ENCODE assay signal across 35 mouse cellular contexts in the genomic region with DNA sequence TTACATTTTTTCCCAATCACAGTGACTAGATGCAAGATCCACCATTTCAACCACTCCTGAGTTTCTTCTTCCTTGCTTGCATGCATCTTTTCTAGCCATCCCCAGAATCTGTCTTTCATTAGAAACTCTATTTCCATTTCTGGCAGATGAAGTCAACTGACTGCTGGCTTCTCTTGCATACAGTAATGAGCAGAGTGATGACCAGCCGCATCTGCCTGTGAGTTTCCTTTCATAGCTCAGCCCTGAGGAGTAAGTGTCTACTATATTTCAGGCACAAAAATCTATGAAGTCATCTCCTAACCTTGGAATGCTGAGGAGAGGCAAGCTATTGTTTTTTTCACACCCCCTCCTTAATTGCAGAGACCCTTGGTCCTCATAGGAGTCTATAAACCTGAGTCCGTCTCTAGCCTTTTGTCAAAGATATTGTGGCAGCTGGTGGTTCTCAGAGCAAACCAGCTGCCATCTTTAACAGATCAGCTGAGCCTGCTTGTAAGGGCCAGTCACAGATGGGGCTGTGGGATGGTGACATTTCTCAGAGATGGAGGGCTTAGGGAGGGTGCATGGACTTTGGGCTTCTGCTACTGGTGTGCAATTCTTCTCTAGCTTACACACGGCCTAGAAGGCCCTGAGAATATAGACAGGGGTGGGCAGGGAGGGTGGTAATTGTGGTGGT. TPM values are rescaled to one million over a fixed set of nuclear protein-coding genes. Genes with fewer than 3 reads are reported as not detected.
DNase-seq lines count a peak whose midpoint lies in the region; ATAC-seq and TF ChIP-seq lines count a peak whose summit lies in the region.
"Had no signal": no experiment of that assay in that cellular context is flagged by ENCODE, and none has a peak within 500 bp of the region (broad histone marks: within the 10 kb centered on the region; RNA-seq: fewer than 3 reads in every experiment).

No protein-coding gene starts in this region.

- no peaks in the 10 kb centered on the region for H3K9me3 ChIP-seq in hindbrain, postnatal 0 days (ENCODE audit: low read length)
- no peaks in the 10 kb centered on the region for H3K9me3 ChIP-seq in intestine, postnatal 0 days (ENCODE audit: control insufficient read depth)
- H3K9me3 ChIP-seq: embryonic facial prominence, embryonic 12.5 days; forebrain, embryonic 15.5 days; G1E; heart, embryonic 10.5 days; hindbrain, embryonic 15.5 days; kidney, embryonic 15.5 days had no signal

- no peak for TF ChIP-seq CTCF in hindbrain, postnatal 0 days (IDR thresholded peaks at IDR 0.05; ENCODE audit: low read depth)
- no peak for TF ChIP-seq CTCF in intestine, postnatal 0 days (IDR thresholded peaks at IDR 0.05; ENCODE audit: low read depth)

- H3K4me3 ChIP-seq in hindbrain, postnatal 0 days (ENCODE audit: low read length) = no peak overlapping the region
- H3K4me3 ChIP-seq in intestine, postnatal 0 days (ENCODE audit: low read depth, low read length) = no peak overlapping the region
- H3K4me3 ChIP-seq: embryonic facial prominence, embryonic 12.5 days; forebrain, embryonic 15.5 days; heart, embryonic 10.5 days; hindbrain, embryonic 15.5 days; kidney, embryonic 15.5 days had no signal

- intact Hi-C loops in left cerebral cortex, postnatal 14 days (cut with DNase I) = no loop called here

- H3K27me3 ChIP-seq in hindbrain, postnatal 0 days (ENCODE audit: insufficient read depth, low read length) = no peaks in the 10 kb centered on the region
- no peaks in the 10 kb centered on the region for H3K27me3 ChIP-seq in intestine, postnatal 0 days (replicated peaks; ENCODE audit: control insufficient read depth, insufficient read depth, low read length)
- H3K27me3 ChIP-seq: CH12.LX; embryonic facial prominence, embryonic 12.5 days; forebrain, embryonic 15.5 days; hindbrain, embryonic 15.5 days; kidney, embryonic 15.5 days had no signal

- H3K27ac ChIP-seq in hindbrain, postnatal 0 days = no peak overlapping the region
- no peak overlapping the region for H3K27ac ChIP-seq in intestine, postnatal 0 days (ENCODE audit: low read depth, low read length)
- H3K27ac ChIP-seq: embryonic facial prominence, embryonic 12.5 days; forebrain, embryonic 15.5 days; heart, embryonic 10.5 days; hindbrain, embryonic 15.5 days; kidney, embryonic 15.5 days had no signal

- H3K4me1 ChIP-seq in hindbrain, postnatal 0 days (ENCODE audit: insufficient read depth, low read length) = no peaks in the 10 kb centered on the region
- no peaks in the 10 kb centered on the region for H3K4me1 ChIP-seq in intestine, postnatal 0 days (replicated peaks; ENCODE audit: control insufficient read depth, insufficient read depth, low read length)
- H3K4me1 ChIP-seq: embryonic facial prominence, embryonic 12.5 days; forebrain, embryonic 15.5 days; heart, embryonic 10.5 days; hindbrain, embryonic 15.5 days; kidney, embryonic 15.5 days had no signal

- H3K9ac ChIP-seq in hindbrain, postnatal 0 days (replicated peaks; ENCODE audit: low read length) = no peak overlapping the region
- H3K9ac ChIP-seq in intestine, postnatal 0 days (ENCODE audit: low read depth, low read length) = no peak overlapping the region
- H3K9ac ChIP-seq: embryonic facial prominence, embryonic 12.5 days; forebrain, embryonic 15.5 days; hindbrain, embryonic 15.5 days; kidney, embryonic 15.5 days had no signal

- no peak overlapping the region for H3K4me2 ChIP-seq in hindbrain, postnatal 0 days (ENCODE audit: low read depth, low read length)
- H3K4me2 ChIP-seq in intestine, postnatal 0 days (replicated peaks; ENCODE audit: low read depth) = no peak overlapping the region
- H3K4me2 ChIP-seq: embryonic facial prominence, embryonic 12.5 days; forebrain, embryonic 15.5 days; hindbrain, embryonic 15.5 days; kidney, embryonic 15.5 days; midbrain, embryonic 11.5 days had no signal

- 78% methylated on average over 3 of the region's 3 CpGs for WGBS in hindbrain, postnatal 0 days
- WGBS in intestine, postnatal 0 days = 80% methylated on average over 3 of the region's 3 CpGs

- no peaks in the 10 kb centered on the region for H3K36me3 ChIP-seq in hindbrain, postnatal 0 days (ENCODE audit: insufficient read depth, low read length)
- H3K36me3 ChIP-seq in intestine, postnatal 0 days (ENCODE audit: control insufficient read depth, insufficient read depth) = peaks cover 33% of the 10 kb centered on the region; the same call in 1 of the 2 replicates
- H3K36me3 ChIP-seq: embryonic facial prominence, embryonic 12.5 days; forebrain, embryonic 15.5 days; G1E; hindbrain, embryonic 15.5 days had no signal

- no peak for ATAC-seq in hindbrain, postnatal 0 days
- ATAC-seq in intestine, postnatal 0 days = no peak
- ATAC-seq: forebrain, embryonic 15.5 days; intestine, embryonic 16.5 days; Patski had no signal

- peak; percentile 23 to 60 for DNase-seq in frontal cortex, postnatal 36 days (ENCODE audit: low spot score in 2 of 2)
- no peak for DNase-seq in frontal cortex, postnatal 25 days (ENCODE audit: low spot score in 2 of 2)
- peak; percentile 12 for DNase-seq in lung, postnatal 10 days
- DNase-seq in lung, postnatal 36 days = no peak
- peak; percentile 19 to 66 for DNase-seq in left cerebral cortex, postnatal 14 days (ENCODE audit: low spot score in 2 of 2)
- DNase-seq in hindbrain, postnatal 0 days (ENCODE audit: low spot score) = no peak
- DNase-seq: adrenal gland, adult 2 months; B cell, adult 2 months; cerebellum, adult 18-20 months; cerebellum, postnatal 14 days; heart, postnatal 4 days; kidney, postnatal 36 days; layer of hippocampus, postnatal 36 days; right cerebral cortex, postnatal 25 days; thymus, postnatal 14 days had no signal

RNA-seq across cellular contexts. Expression of a gene that starts 25.6 kb away (rescaled TPM):
- not detected for total RNA-seq in left cerebral cortex, postnatal 14 days (2021)
- 0.07 TPM in 1 of 2 replicates, not detected in the other for total RNA-seq in hindbrain, postnatal 0 days (2014; rRNA removed)
- not detected in 2 replicates for polyA plus RNA-seq in hindbrain, postnatal 0 days (2015; fragmentation: Nextera tagmentation; extraction: Ambion mirVana)
- 42.0 and 48.5 TPM in 2 replicates for polyA plus RNA-seq in intestine, postnatal 0 days (2015; fragmentation: Nextera tagmentation; extraction: Ambion mirVana)
- total RNA-seq: adrenal gland, adult 2 months; adrenal gland, postnatal 4 days; gastrocnemius, adult 8-10 months; granulocyte monocyte progenitor cell, adult 5-6 weeks; heart, postnatal 4 days; layer of hippocampus, postnatal 36 days; liver, adult 2 months; midbrain, postnatal 0 days had no signal
- polyA plus RNA-seq: adrenal gland, adult 2 months; forebrain, embryonic 15.5 days; G1E; heart, embryonic 16.5 days; hindbrain, embryonic 15.5 days; kidney, embryonic 15.5 days; liver, adult 2 months; lung, embryonic 16.5 days; midbrain, embryonic 11.5 days; midbrain, postnatal 0 days; neural tube, embryonic 14.5 days; Patski; spleen, adult 2 months had no signal

Comparison
In these comparisons a context has a peak if more than half of its experiments do, and no peak if none do; other contexts are left out.
1. DNase-seq: peak in frontal cortex, postnatal 36 days (2 of 2), lung, postnatal 10 days (single experiment) and left cerebral cortex, postnatal 14 days (2 of 2); none in frontal cortex, postnatal 25 days (0 of 2), lung, postnatal 36 days (single experiment) and hindbrain, postnatal 0 days (single experiment).